Mouse (Mus musculus) embryonic facial prominence, embryonic 11.5 days (tissue): Measurements from ENCODE around the gene Ncan. TPM values are rescaled to one million over a fixed set of nuclear protein-coding genes. Genes with fewer than 3 reads are reported as not detected.
A peak's percentile ranks its signal among the peaks of the same experiment; 100 is the strongest.

Source experiments
- ATAC-seq: fragments of 200-750 bp; cut with Nextera tagmentation; replicated peaks from 2 replicates; pipeline ENCODE4 v1.8.0; 2017; ENCODE audit warnings: low read depth; ENCODE audit not compliant: insufficient number of reproducible peaks, low FRiP score, low TSS enrichment
- DNase-seq: peaks from one replicate; pipeline ENCODE4 v3.0.0-alpha.2; 2015; ENCODE audit warnings: low spot score
- H3K27ac ChIP-seq: fragments of 300-500 bp; sonication (generic); replicated peaks from 2 replicates; pipeline ENCODE4 v1.5.1; 2014; ENCODE audit warnings: mild to moderate bottlenecking, low read depth, low read length, control low read depth
- H3K27me3 ChIP-seq: fragments of 300-500 bp; sonication (generic); 2 replicates; pipeline ENCODE4 v1.6.1; 2014; ENCODE audit warnings: mild to moderate bottlenecking, low read length, moderate library complexity, mixed read lengths; ENCODE audit not compliant: control insufficient read depth, insufficient read depth
- H3K36me3 ChIP-seq: fragments of 300-500 bp; sonication (generic); replicated peaks from 2 replicates; pipeline ENCODE4 v1.6.1; 2014; ENCODE audit warnings: low read depth, mild to moderate bottlenecking, low read length, moderate library complexity, mixed read lengths; ENCODE audit not compliant: control insufficient read depth, insufficient read depth
- H3K4me1 ChIP-seq: fragments of 300-500 bp; sonication (generic); 2 replicates; pipeline ENCODE4 v1.6.1; 2014; ENCODE audit warnings: low read length, mixed read lengths; ENCODE audit not compliant: control insufficient read depth, insufficient read depth
- H3K4me2 ChIP-seq: fragments of 300-500 bp; sonication (generic); 2 replicates; pipeline ENCODE4 v1.6.1; 2014; ENCODE audit warnings: low read depth, mild to moderate bottlenecking, control low read depth, low read length, moderate library complexity
- H3K4me3 ChIP-seq: fragments of 300-500 bp; sonication (generic); 2 replicates; pipeline ENCODE4 v1.5.1; 2014; ENCODE audit warnings: low read depth, low read length, control low read depth
- H3K9ac ChIP-seq: fragments of 300-500 bp; sonication (generic); replicated peaks from 2 replicates; pipeline ENCODE4 v1.6.1; 2014; ENCODE audit warnings: mild to moderate bottlenecking, control low read depth, low read length
- H3K9me3 ChIP-seq: fragments of 300-500 bp; sonication (generic); replicated peaks from 2 replicates; pipeline ENCODE4 v1.6.1; 2016; ENCODE audit warnings: mild to moderate bottlenecking, low read length, inconsistent platforms, mixed read lengths; ENCODE audit not compliant: control insufficient read depth
- WGBS: fragments of 180-500 bp; shearing (Covaris S2); extraction: QIAGEN DNeasy Blood & Tissue Kit; methylation state at CpG from one replicate; pipeline ENCODE4 v1.1.7; 2014; 5-methylcytosine and 5-hydroxymethylcytosine counted together
- polyA plus RNA-seq: library from polyadenylated mRNA; unstranded; fragments of >200 nt; fragmentation: Nextera tagmentation; extraction: Ambion mirVana; gene quantifications from 2 replicates; pipeline ENCODE4 v1.2.1, GENCODE M21; 2014

Ncan gene
- polyA plus RNA-seq, 1 experiment from 2014 or later, result 6.4 TPM

GRCm38 (mm10) chr8:70104922-70105321 is 15.8 kb downstream of the Ncan start:
- Histone ChIP-seq H3K36me3 (no peaks in the 10 kb centered on the region), H3K9ac (no peak overlapping the region), H3K4me1 (no peaks in the 10 kb centered on the region), H3K4me2 (no peak overlapping the region), H3K9me3 (no peaks in the 10 kb centered on the region), H3K27me3 (peaks cover 5% of the 10 kb centered on the region; the same call in 1 of the 2 replicates), H3K27ac (no peak overlapping the region), H3K4me3 (no peak overlapping the region)
- WGBS, result 82% methylated on average over 7 of the region's 7 CpGs
- no peak for ATAC-seq
- no peak for DNase-seq

DNA sequence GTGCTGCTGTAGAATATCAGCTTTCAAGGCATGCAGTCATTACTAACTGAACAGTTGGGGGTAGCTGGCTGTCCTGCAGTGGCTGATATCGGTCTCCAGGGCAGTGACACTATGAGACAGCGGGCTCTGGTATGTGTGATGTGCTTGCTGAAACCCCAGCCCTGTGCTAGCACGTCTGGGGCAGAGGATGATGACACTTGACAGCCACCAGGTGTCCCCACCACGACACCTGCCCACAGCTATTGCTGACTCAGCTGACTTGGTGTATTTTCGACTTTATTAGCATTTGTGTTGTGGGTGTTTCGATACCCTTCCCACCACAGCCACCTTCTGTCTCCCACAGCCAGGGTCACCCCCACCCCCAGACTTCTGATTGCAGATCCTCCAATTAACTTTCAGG is 16.2 kb downstream of the Ncan start:
- Histone ChIP-seq H3K36me3 (no peaks in the 10 kb centered on the region), H3K27ac (no peak overlapping the region), H3K9ac (no peak overlapping the region), H3K9me3 (no peaks in the 10 kb centered on the region), H3K4me3 (no peak overlapping the region), H3K4me2 (no peak overlapping the region), H3K27me3 (peaks cover 3% of the 10 kb centered on the region; the same call in 1 of the 2 replicates), H3K4me1 (no peaks in the 10 kb centered on the region)
- DNase-seq (no peak), ATAC-seq (no peak)
- 17% methylated on average over 6 of the region's 6 CpGs for WGBS

DNA sequence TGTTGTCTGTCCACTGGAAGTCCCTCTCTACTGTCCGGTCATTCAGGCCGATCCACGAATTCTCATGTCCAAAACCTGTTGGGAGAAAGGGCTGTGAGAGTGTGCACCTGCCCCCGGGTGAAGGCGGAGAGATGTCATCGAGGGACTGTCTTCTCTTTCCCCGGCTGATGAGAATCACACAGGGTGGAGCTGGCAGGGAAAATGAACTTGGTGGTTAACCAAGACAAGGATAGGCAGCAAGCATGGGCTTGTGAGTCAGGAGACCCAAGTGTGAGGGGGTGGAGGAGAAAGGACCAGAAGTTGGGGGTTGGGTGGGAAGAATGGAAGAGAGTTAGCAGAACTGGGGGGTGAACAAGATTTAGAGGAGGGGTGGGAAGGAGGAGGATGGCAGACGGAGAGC is 20.4 kb downstream of the Ncan start:
- ATAC-seq (no peak), DNase-seq (no peak)
- H3K9me3 ChIP-seq, result no peaks in the 10 kb centered on the region; the same call in 1 of the 2 replicates
- no peaks in the 10 kb centered on the region; the same call in 1 of the 2 replicates for H3K36me3 ChIP-seq
- no peaks in the 10 kb centered on the region for H3K4me1 ChIP-seq
- H3K4me3 ChIP-seq, result no peak overlapping the region
- no peak overlapping the region for H3K4me2 ChIP-seq
- WGBS, result 86% methylated on average over 8 of the region's 8 CpGs
- no peak overlapping the region for H3K27ac ChIP-seq
- no peaks in the 10 kb centered on the region for H3K27me3 ChIP-seq
- H3K9ac ChIP-seq, result no peak overlapping the region

GRCm38 (mm10) chr8:70099276-70099675 is 21.4 kb downstream of the Ncan start:
- DNase-seq (no peak), ATAC-seq (no peak)
- no peak overlapping the region for H3K4me3 ChIP-seq
- no peaks in the 10 kb centered on the region; the same call in 1 of the 2 replicates for H3K9me3 ChIP-seq
- no peaks in the 10 kb centered on the region for H3K27me3 ChIP-seq
- WGBS, result 76% methylated on average over 8 of the region's 8 CpGs
- H3K36me3 ChIP-seq, result no peaks in the 10 kb centered on the region; the same call in 1 of the 2 replicates
- no peak overlapping the region for H3K27ac ChIP-seq
- no peaks in the 10 kb centered on the region for H3K4me1 ChIP-seq
- H3K9ac ChIP-seq, result no peak overlapping the region
- no peak overlapping the region for H3K4me2 ChIP-seq

- Histone ChIP-seq H3K36me3 (no peaks in the 10 kb centered on the region), H3K27ac (no peak overlapping the region), H3K27me3 (peaks cover 22% of the 10 kb centered on the region), H3K4me1 (0 out of 2 replicates have a peak, but pooled peaks cover 4% of the 10 kb centered on the region), H3K4me3 (no peak overlapping the region), H3K9me3 (no peaks in the 10 kb centered on the region; the same call in 1 of the 2 replicates), H3K4me2 (no peak overlapping the region), H3K9ac (no peak overlapping the region)
- ATAC-seq, result no peak
- no peak for DNase-seq
- 57% methylated on average over 8 of the region's 8 CpGs for WGBS
Observed at GRCm38 (mm10) chr8:70092786-70093185, 27.9 kb downstream of the Ncan start.

- ATAC-seq (no peak), DNase-seq (no peak)
- peaks cover 55% of the 10 kb centered on the region for H3K27me3 ChIP-seq
- H3K36me3 ChIP-seq, result no peaks in the 10 kb centered on the region
- WGBS, result 57% methylated on average over 9 of the region's 9 CpGs
- 0 out of 2 replicates have a peak, but pooled peaks cover 4% of the 10 kb centered on the region for H3K4me1 ChIP-seq
- no peak overlapping the region for H3K4me2 ChIP-seq
- H3K9ac ChIP-seq, result no peak overlapping the region
- H3K27ac ChIP-seq, result no peak overlapping the region
- H3K4me3 ChIP-seq, result no peak overlapping the region
- H3K9me3 ChIP-seq, result no peaks in the 10 kb centered on the region
Observed at GRCm38 (mm10) chr8:70089296-70089960, 31.2 kb downstream of the Ncan start.

DNA sequence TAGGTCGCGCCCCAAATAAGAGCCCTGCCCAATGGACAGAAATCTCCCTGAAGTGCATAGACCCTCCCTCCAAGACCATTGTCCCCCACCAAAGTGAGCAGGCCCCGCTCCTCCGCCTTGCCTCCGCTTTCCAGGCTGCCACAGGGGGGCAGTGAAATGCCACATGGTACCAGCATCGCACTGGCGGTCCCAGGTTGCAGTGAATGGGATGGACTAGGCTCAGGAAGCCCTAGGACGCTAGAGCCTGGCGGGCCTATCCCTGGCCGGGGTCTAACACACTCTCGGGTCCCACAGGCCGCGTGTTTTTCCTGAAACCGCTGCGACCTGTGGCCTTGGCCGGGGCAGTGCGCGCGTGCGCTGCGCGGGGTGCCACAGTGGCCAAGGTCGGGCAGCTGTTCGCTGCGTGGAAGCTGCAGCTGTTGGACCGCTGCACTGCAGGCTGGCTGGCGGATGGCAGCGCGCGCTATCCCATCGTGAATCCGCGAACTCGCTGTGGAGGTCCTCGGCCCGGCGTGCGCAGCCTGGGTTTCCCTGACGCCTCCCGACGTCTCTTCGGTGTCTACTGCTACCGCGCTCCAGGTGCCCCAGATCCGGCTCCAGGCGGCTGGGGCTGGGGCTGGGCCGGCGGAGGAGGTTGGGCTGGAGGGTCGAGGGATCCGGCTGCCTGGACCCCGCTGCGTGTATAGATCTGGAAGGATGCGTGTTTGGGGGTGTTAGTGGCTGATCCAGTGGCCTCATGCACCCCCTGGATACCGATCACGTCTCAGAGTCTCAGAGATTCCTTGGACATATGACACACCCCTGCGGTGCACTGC is 32.6 kb downstream of the Ncan start:
- Histone ChIP-seq H3K4me1 (peaks cover 8% of the 10 kb centered on the region; the same call in 1 of the 2 replicates), H3K9ac (peak overlapping the region; percentile 41), H3K4me3 (peak overlapping the region; percentile 34), H3K4me2 (peak overlapping the region; percentile 73), H3K36me3 (no peaks in the 10 kb centered on the region), H3K27me3 (peaks cover 69% of the 10 kb centered on the region), H3K9me3 (no peaks in the 10 kb centered on the region), H3K27ac (no peak overlapping the region)
- DNase-seq (peak; percentile 79), ATAC-seq (peak; percentile 84)
- WGBS, result 4% methylated on average over 56 of the region's 56 CpGs

- WGBS, result 3% methylated on average over 7 of the region's 7 CpGs
- Histone ChIP-seq H3K4me1 (peaks cover 8% of the 10 kb centered on the region; the same call in 1 of the 2 replicates), H3K27ac (no peak overlapping the region), H3K4me3 (no peak overlapping the region), H3K27me3 (peaks cover 76% of the 10 kb centered on the region), H3K9ac (no peak overlapping the region), H3K9me3 (no peaks in the 10 kb centered on the region), H3K36me3 (no peaks in the 10 kb centered on the region), H3K4me2 (no peak overlapping the region)
- no peak for ATAC-seq
- no peak for DNase-seq
Observed at GRCm38 (mm10) chr8:70087237-70087636, 33.4 kb downstream of the Ncan start.
